Mouse (Mus musculus) heart, postnatal 0 days (tissue): ENCODE results near the gene Cldn22. TPM values are rescaled to one million over a fixed set of nuclear protein-coding genes. Genes with fewer than 3 reads are reported as not detected.

Experiments
- ATAC-seq: fragments of 200-750 bp; cut with Nextera tagmentation; 2 replicates; pipeline ENCODE4 v1.8.0; 2017; ENCODE audit warnings: low read depth, moderate number of reproducible peaks, moderate library complexity; ENCODE audit not compliant: insufficient read depth
- DNase-seq: peaks from one replicate; pipeline ENCODE4 v3.0.0-alpha.2; 2016; ENCODE audit warnings: low spot score
- H3K27ac ChIP-seq: fragments of 300-500 bp; sonication (generic); 2 replicates; pipeline ENCODE4 v1.5.1; 2014; ENCODE audit warnings: low read depth, mild to moderate bottlenecking
- H3K27me3 ChIP-seq: fragments of 300-500 bp; sonication (generic); 2 replicates; pipeline ENCODE4 v1.6.1; 2014; ENCODE audit warnings: low read length, mixed read lengths; ENCODE audit not compliant: control insufficient read depth, insufficient read depth
- H3K36me3 ChIP-seq: fragments of 300-500 bp; sonication (generic); replicated peaks from 2 replicates; pipeline ENCODE4 v1.6.1; 2014; ENCODE audit warnings: low read length, mixed read lengths; ENCODE audit not compliant: control insufficient read depth, insufficient read depth
- H3K4me1 ChIP-seq: fragments of 300-500 bp; sonication (generic); 2 replicates; pipeline ENCODE4 v1.6.1; 2014; ENCODE audit warnings: antibody characterized with exemption; ENCODE audit not compliant: control insufficient read depth, insufficient read depth
- H3K4me2 ChIP-seq: fragments of 300-500 bp; sonication (generic); 2 replicates; pipeline ENCODE4 v1.6.1; 2014; ENCODE audit warnings: low read depth, mild to moderate bottlenecking, low read length, moderate library complexity
- H3K4me3 ChIP-seq: fragments of 300-500 bp; sonication (generic); 2 replicates; pipeline ENCODE4 v1.5.1; 2014; ENCODE audit warnings: low read depth, low read length
- H3K9ac ChIP-seq: fragments of 300-500 bp; sonication (generic); replicated peaks from 2 replicates; pipeline ENCODE4 v1.6.1; 2014; ENCODE audit warnings: low read depth, low read length, mixed read lengths
- H3K9me3 ChIP-seq: fragments of 300-500 bp; sonication (generic); replicated peaks from 2 replicates; pipeline ENCODE4 v1.6.1; 2016; ENCODE audit warnings: low read length; ENCODE audit not compliant: control insufficient read depth
- CTCF ChIP-seq: IDR thresholded peaks from 2 replicates; pipeline ENCODE4 v1.5.1; 2016; ENCODE audit warnings: antibody characterized with exemption, control low read depth, low read depth
- EP300 ChIP-seq: IDR thresholded peaks from 2 replicates; pipeline ENCODE4 v1.6.1; 2016; ENCODE audit warnings: antibody characterized with exemption, low read depth
- WGBS: fragments of 180-500 bp; shearing (Covaris S2); extraction: QIAGEN DNeasy Blood & Tissue Kit; methylation state at CpG from one replicate; pipeline ENCODE4 v1.1.7; 2014; 5-methylcytosine and 5-hydroxymethylcytosine counted together
- polyA plus RNA-seq: library from polyadenylated mRNA; unstranded; fragments of >200 nt; fragmentation: Nextera tagmentation; extraction: Ambion mirVana; gene quantifications from 2 replicates; pipeline ENCODE4 v1.2.1, GENCODE M21; 2015
- total RNA-seq: library from RNA; depleted of rRNA; stranded (reverse); fragments of >200 nt; gene quantifications from 2 replicates; pipeline ENCODE4 v1.2.3, GENCODE M21; 2014; ENCODE audit warnings: low replicate concordance

Cldn22 gene
- total and polyA plus RNA-seq, 2 experiments from 2014 or later: not detected

DNA sequence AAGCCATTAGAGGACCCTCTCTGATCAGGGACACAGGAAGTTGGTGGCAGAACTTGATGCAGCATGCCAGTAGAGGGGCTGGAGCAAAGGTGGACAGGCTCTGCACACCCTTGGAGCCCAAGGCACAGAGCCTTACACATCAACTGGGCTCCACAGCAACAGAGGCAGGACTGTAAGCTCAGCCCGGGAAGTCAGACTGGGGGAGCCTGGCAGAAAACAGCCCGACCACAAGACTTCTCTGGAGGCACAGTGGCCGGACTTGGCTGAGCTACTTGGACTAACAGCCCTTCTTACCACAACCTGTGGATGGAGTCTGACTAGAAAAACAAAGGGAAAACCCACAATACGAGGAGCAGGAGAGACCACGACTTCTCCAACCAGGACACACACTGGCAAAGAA is 29.1 kb downstream of the Cldn22 start:
- TF ChIP-seq EP300 (no peak), CTCF (no peak)
- no peak overlapping the region for H3K27ac ChIP-seq
- no peaks in the 10 kb centered on the region for H3K27me3 ChIP-seq
- ATAC-seq: no peak
- H3K4me1 ChIP-seq: peaks cover 7% of the 10 kb centered on the region; the same call in 1 of the 2 replicates
- H3K9me3 ChIP-seq: no peaks in the 10 kb centered on the region
- H3K4me2 ChIP-seq: no peak overlapping the region
- 86% methylated on average over 5 of the region's 5 CpGs for WGBS
- H3K9ac ChIP-seq: no peak overlapping the region
- H3K4me3 ChIP-seq: no peak overlapping the region
- no peak for DNase-seq
- H3K36me3 ChIP-seq: peaks cover 62% of the 10 kb centered on the region

DNA sequence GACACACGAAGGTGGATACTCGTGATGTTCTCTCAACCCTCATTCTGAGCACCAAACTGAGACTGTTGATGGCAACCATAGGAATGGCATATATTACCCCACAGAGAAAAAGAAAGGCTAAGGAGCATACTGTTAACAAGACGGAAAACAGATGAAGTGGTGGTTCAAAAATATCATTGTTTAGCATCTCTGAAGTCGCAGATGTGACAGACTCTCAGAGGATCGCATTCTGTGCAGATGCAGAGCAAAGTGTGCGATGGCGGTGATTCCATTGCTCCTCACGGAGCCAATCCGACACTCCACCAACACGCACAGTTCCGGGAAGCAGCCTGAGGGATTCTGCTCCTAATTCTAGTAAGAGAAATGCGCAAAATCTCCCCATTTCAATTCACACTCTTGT is 35.0 kb downstream of the Cldn22 start:
- Histone ChIP-seq H3K9me3 (no peaks in the 10 kb centered on the region), H3K4me1 (no peaks in the 10 kb centered on the region), H3K4me2 (no peak overlapping the region), H3K9ac (no peak overlapping the region), H3K4me3 (no peak overlapping the region), H3K36me3 (peaks cover 82% of the 10 kb centered on the region), H3K27ac (no peak overlapping the region), H3K27me3 (no peaks in the 10 kb centered on the region)
- ATAC-seq (no peak), DNase-seq (no peak)
- WGBS: 92% methylated on average over 12 of the region's 12 CpGs
- TF ChIP-seq EP300 (no peak), CTCF (no peak)

DNA sequence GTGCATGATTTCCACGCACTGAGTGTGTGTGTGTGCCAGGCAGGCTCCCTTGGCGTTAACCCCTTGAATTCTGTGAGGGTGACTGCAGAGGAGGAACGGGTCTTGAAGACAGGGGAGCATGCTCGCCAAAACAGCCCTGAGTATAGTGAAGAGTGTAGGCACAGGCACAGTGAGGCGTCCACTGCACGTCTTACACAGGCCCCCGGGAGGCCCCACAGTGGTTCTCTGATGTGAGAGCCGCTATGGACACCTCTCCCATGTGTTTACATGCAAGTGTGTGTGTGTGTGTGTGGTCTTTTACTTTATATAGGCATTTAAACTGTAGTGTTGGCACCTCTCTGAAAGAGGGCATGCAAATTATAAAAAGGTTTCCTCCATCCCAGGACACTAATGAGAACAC is 42.3 kb downstream of the Cldn22 start:
- no peak overlapping the region for H3K4me2 ChIP-seq
- peaks cover 83% of the 10 kb centered on the region for H3K36me3 ChIP-seq
- TF ChIP-seq EP300 (no peak), CTCF (no peak)
- ATAC-seq (no peak), DNase-seq (no peak)
- no peaks in the 10 kb centered on the region for H3K4me1 ChIP-seq
- H3K9me3 ChIP-seq: no peaks in the 10 kb centered on the region
- H3K27me3 ChIP-seq: no peaks in the 10 kb centered on the region
- H3K27ac ChIP-seq: no peak overlapping the region
- no peak overlapping the region for H3K4me3 ChIP-seq
- H3K9ac ChIP-seq: no peak overlapping the region
- WGBS: 82% methylated on average over 8 of the region's 8 CpGs

DNA sequence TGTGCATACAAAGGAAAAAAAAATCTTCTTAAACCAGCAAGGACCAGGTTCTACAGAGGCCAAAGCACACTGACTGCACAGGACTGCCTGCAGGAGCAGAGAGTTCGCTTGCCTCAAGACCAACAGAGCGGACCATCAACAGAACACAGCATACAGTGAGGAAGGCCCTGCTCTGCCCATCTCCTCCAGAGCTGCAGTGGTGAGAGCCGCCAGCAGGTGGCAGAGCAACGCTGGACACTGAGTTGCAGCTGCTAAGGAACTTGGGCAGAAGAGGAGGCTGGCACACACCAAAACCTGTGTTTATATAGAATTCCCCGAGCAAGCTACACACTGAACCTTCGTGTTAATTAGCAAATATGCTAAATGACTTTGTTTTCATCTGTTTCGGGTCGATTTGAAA is 42.8 kb downstream of the Cldn22 start:
- no peak for TF ChIP-seq EP300
- TF ChIP-seq CTCF: peak; percentile 95
- H3K36me3 ChIP-seq: peaks cover 78% of the 10 kb centered on the region
- peak; percentile 25 for DNase-seq
- no peak overlapping the region for H3K4me2 ChIP-seq
- no peaks in the 10 kb centered on the region for H3K4me1 ChIP-seq
- ATAC-seq: peak; percentile 69; the same call in 1 of the 2 replicates
- no peaks in the 10 kb centered on the region for H3K9me3 ChIP-seq
- no peaks in the 10 kb centered on the region for H3K27me3 ChIP-seq
- WGBS: 24% methylated on average over 8 of the region's 8 CpGs
- no peak overlapping the region for H3K27ac ChIP-seq
- H3K9ac ChIP-seq: no peak overlapping the region
- no peak overlapping the region for H3K4me3 ChIP-seq

DNA sequence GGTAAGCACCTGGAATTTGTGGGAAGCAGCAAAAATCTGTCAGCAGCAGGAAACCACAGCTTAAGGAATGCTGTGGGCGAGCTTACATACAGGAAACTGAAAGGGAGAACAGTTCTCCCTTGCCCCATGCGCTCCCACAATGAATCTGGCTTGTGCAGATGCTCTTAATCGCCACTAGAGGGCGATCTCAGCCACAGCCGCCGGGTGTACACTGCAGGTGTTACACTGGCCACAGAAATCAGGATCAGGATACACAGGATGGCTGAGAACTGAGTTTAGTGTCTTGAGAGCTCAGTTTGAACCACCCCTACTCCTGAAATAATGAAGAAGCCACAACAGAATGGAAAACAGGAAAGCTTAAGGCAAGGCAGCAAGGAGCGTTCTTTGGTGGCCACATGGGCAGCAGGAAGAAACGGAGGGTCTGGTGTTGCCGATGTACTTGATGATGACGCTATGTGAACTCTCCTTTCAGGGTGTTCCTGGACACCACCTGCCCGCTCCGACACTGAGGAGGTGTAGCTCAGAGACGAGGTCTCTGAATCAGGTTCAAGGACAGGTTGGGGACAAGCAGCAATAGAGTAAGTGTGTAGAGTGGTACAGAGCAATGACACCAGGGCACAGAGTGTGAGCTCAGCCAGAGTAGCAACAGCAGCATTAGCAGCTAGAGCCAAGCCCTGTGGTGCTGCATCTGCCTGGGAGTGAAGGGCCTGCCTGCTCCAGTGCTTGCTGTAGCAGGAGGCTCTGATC is 48.3 kb downstream of the Cldn22 start:
- peaks cover 73% of the 10 kb centered on the region for H3K36me3 ChIP-seq
- no peaks in the 10 kb centered on the region for H3K9me3 ChIP-seq
- H3K27ac ChIP-seq: no peak overlapping the region
- TF ChIP-seq CTCF (peak; percentile 98), EP300 (no peak)
- no peak overlapping the region for H3K4me2 ChIP-seq
- H3K27me3 ChIP-seq: no peaks in the 10 kb centered on the region
- H3K9ac ChIP-seq: no peak overlapping the region
- DNase-seq (peak; percentile 71), ATAC-seq (peak; percentile 87)
- no peak overlapping the region for H3K4me3 ChIP-seq
- 41% methylated on average over 13 of the region's 13 CpGs for whole genome bisulfite sequencing
- H3K4me1 ChIP-seq: no peaks in the 10 kb centered on the region
